Comparison of ENCODE assay signal across 9 mouse cellular contexts in the genomic region with DNA sequence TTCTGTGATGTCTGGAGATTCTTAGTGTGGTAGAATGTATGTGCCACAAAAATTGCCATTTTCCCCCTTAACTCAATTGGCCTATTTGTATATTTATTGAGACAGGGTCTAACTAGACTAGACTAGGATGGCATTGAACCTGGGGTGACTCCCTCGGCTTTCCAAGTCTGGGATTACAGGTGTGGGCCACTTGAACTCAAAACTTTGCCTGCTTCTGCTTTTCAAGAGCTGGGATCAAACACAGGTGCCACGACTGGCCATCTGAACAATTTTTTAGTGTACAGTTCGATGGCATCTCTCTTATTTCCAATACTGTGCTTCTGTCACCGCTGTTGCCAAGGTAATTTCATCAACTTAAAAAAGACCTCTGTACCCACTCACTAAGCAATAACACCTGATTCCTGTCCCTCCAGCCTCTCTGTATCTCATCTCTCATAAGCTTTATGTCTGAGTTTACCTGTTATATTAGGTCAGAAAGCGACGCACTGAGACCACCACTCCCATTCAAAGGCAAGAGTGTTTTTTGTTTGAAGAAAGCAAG. TPM values are rescaled to one million over a fixed set of nuclear protein-coding genes. Genes with fewer than 3 reads are reported as not detected.
DNase-seq lines count a peak whose midpoint lies in the region; ATAC-seq and TF ChIP-seq lines count a peak whose summit lies in the region.
"Had no signal": no experiment of that assay in that cellular context is flagged by ENCODE, and none has a peak within 500 bp of the region (broad histone marks: within the 10 kb centered on the region; RNA-seq: fewer than 3 reads in every experiment).

No protein-coding gene starts in this region.

- peak overlapping the region; percentile 72 for H3K4me2 ChIP-seq in neural tube, embryonic 12.5 days (replicated peaks)
- peak overlapping the region; percentile 74 for H3K4me2 ChIP-seq in limb, embryonic 13.5 days (replicated peaks)
- peak overlapping the region; percentile 70 for H3K4me2 ChIP-seq in stomach, embryonic 15.5 days

- no peak overlapping the region for H3K9ac ChIP-seq in neural tube, embryonic 12.5 days
- H3K9ac ChIP-seq in limb, embryonic 13.5 days = peak overlapping the region; percentile 81; the same call in 1 of the 2 replicates
- H3K9ac ChIP-seq in stomach, embryonic 15.5 days = no peak overlapping the region

- no peak for TF ChIP-seq CTCF in gastrocnemius, adult 2 months (IDR thresholded peaks at IDR 0.05)

- no peaks in the 10 kb centered on the region for H3K36me3 ChIP-seq in neural tube, embryonic 12.5 days
- H3K36me3 ChIP-seq in limb, embryonic 13.5 days = no peaks in the 10 kb centered on the region
- H3K36me3 ChIP-seq in stomach, embryonic 15.5 days = no peaks in the 10 kb centered on the region

- no peaks in the 10 kb centered on the region for H3K9me3 ChIP-seq in neural tube, embryonic 12.5 days
- no peaks in the 10 kb centered on the region for H3K9me3 ChIP-seq in limb, embryonic 13.5 days
- no peaks in the 10 kb centered on the region for H3K9me3 ChIP-seq in stomach, embryonic 15.5 days

- H3K4me1 ChIP-seq in neural tube, embryonic 12.5 days = 0 out of 2 replicates have a peak, but pooled peaks cover 5% of the 10 kb centered on the region
- 0 out of 2 replicates have a peak, but pooled peaks cover 7% of the 10 kb centered on the region for H3K4me1 ChIP-seq in limb, embryonic 13.5 days
- H3K4me1 ChIP-seq in stomach, embryonic 15.5 days = no peaks in the 10 kb centered on the region

- no peak for DNase-seq in gastrocnemius, adult 2 months
- no peak for DNase-seq in gastrocnemius, postnatal 10 days
- DNase-seq in neural tube, embryonic 10.5 days (ENCODE audit: extremely low spot score, low spot score) = no peak
- DNase-seq in retina, postnatal 1 day = no peak
- DNase-seq in left cerebral cortex, adult 9 months (ENCODE audit: low spot score in 2 of 2) = no peak
- DNase-seq: kidney, adult 8-10 months had no signal

- H3K4me3 ChIP-seq in gastrocnemius, adult 2 months = peak overlapping the region; percentile 80
- 0 out of 2 replicates have a peak overlapping the region, but pooled peaks have one; percentile 53 for H3K4me3 ChIP-seq in neural tube, embryonic 12.5 days
- H3K4me3 ChIP-seq in limb, embryonic 13.5 days = peak overlapping the region; percentile 71
- peak overlapping the region; percentile 91 for H3K4me3 ChIP-seq in stomach, embryonic 15.5 days (replicated peaks)

- WGBS in neural tube, embryonic 12.5 days = 93% methylated on average over 6 of the region's 6 CpGs
- 90% methylated on average over 6 of the region's 6 CpGs for WGBS in limb, embryonic 13.5 days
- WGBS in stomach, embryonic 15.5 days = 79% methylated on average over 6 of the region's 6 CpGs

- H3K27ac ChIP-seq in gastrocnemius, adult 2 months = peak overlapping the region; percentile 97
- H3K27ac ChIP-seq in neural tube, embryonic 12.5 days = no peak overlapping the region
- no peak overlapping the region; the same call in 1 of the 2 replicates for H3K27ac ChIP-seq in limb, embryonic 13.5 days
- no peak overlapping the region for H3K27ac ChIP-seq in stomach, embryonic 15.5 days

- no peak for ATAC-seq in neural tube, embryonic 12.5 days (ENCODE audit: low FRiP score, low read depth)
- no peak for ATAC-seq in limb, embryonic 13.5 days (ENCODE audit: low FRiP score, low read depth)
- no peak for ATAC-seq in stomach, embryonic 15.5 days (ENCODE audit: insufficient read depth, low FRiP score, low read depth)

- intact Hi-C loops in gastrocnemius, adult 2 months (cut with DNase I) = no loop called here

- H3K27me3 ChIP-seq in neural tube, embryonic 12.5 days (replicated peaks) = no peaks in the 10 kb centered on the region
- H3K27me3 ChIP-seq in limb, embryonic 13.5 days = no peaks in the 10 kb centered on the region
- no peaks in the 10 kb centered on the region for H3K27me3 ChIP-seq in stomach, embryonic 15.5 days (replicated peaks)

RNA-seq across cellular contexts. Expression of a gene that starts 0.9 kb away (rescaled TPM):
- 1 to 10 TPM; 2.2 to 2.4 TPM for total RNA-seq in gastrocnemius, adult 2 months (2021)
- total RNA-seq in gastrocnemius, postnatal 10 days (2021) = 1 to 10 TPM; 4.0 to 6.6 TPM
- 3.0 and 3.2 TPM in 2 replicates for polyA plus RNA-seq in neural tube, embryonic 12.5 days (2016; fragmentation: Nextera tagmentation; extraction: Ambion mirVana)
- polyA plus RNA-seq in limb, embryonic 13.5 days (2015; fragmentation: Nextera tagmentation; extraction: Ambion mirVana) = 7.5 and 7.6 TPM in 2 replicates
- 10.3 and 12.5 TPM in 2 replicates for polyA plus RNA-seq in stomach, embryonic 15.5 days (2015; fragmentation: Nextera tagmentation; extraction: Ambion mirVana)

RNA-seq across cellular contexts. Expression of a gene that starts 24.2 kb away (rescaled TPM):
- 10 to 100 TPM; 43.6 to 45.3 TPM for total RNA-seq in gastrocnemius, adult 2 months (2021)
- 10 to 100 TPM; 45.4 to 50.6 TPM for total RNA-seq in gastrocnemius, postnatal 10 days (2021)
- 70.9 and 72.1 TPM in 2 replicates for polyA plus RNA-seq in neural tube, embryonic 12.5 days (2016; fragmentation: Nextera tagmentation; extraction: Ambion mirVana)
- polyA plus RNA-seq in limb, embryonic 13.5 days (2015; fragmentation: Nextera tagmentation; extraction: Ambion mirVana) = 55.8 and 57.0 TPM in 2 replicates
- 47.7 and 49.0 TPM in 2 replicates for polyA plus RNA-seq in stomach, embryonic 15.5 days (2015; fragmentation: Nextera tagmentation; extraction: Ambion mirVana)

RNA-seq across cellular contexts. Expression of a gene that starts 30.7 kb away (rescaled TPM):
- 1 to 10 TPM; 4.2 to 4.7 TPM for total RNA-seq in gastrocnemius, adult 2 months (2021)
- 1 to 10 TPM; 6.9 to 9.3 TPM for total RNA-seq in gastrocnemius, postnatal 10 days (2021)
- polyA plus RNA-seq in neural tube, embryonic 12.5 days (2016; fragmentation: Nextera tagmentation; extraction: Ambion mirVana) = 2.5 and 2.9 TPM in 2 replicates
- 1.3 and 1.6 TPM in 2 replicates for polyA plus RNA-seq in limb, embryonic 13.5 days (2015; fragmentation: Nextera tagmentation; extraction: Ambion mirVana)
- polyA plus RNA-seq in stomach, embryonic 15.5 days (2015; fragmentation: Nextera tagmentation; extraction: Ambion mirVana) = 4.2 and 4.7 TPM in 2 replicates

RNA-seq across cellular contexts. Expression of a gene that starts 42.6 kb away (rescaled TPM):
- 10 to 100 TPM; 18.6 to 24.1 TPM for total RNA-seq in gastrocnemius, adult 2 months (2021)
- 10 to 100 TPM; 21.0 to 22.2 TPM for total RNA-seq in gastrocnemius, postnatal 10 days (2021)
- 25.8 and 31.6 TPM in 2 replicates for polyA plus RNA-seq in neural tube, embryonic 12.5 days (2016; fragmentation: Nextera tagmentation; extraction: Ambion mirVana)
- 31.2 and 34.2 TPM in 2 replicates for polyA plus RNA-seq in limb, embryonic 13.5 days (2015; fragmentation: Nextera tagmentation; extraction: Ambion mirVana)
- 26.5 and 27.8 TPM in 2 replicates for polyA plus RNA-seq in stomach, embryonic 15.5 days (2015; fragmentation: Nextera tagmentation; extraction: Ambion mirVana)
